Mouse (Mus musculus) forebrain, embryonic 14.5 days (tissue): ENCODE measurements at regions not wholly inside any gene's neighbourhood (a gene's known extent, or its start where the extent isn't known, plus 50 kb on each side); places are given as distances from the start of the nearest gene placed in this dataset.

Source experiments
- ATAC-seq: fragments of 200-750 bp; cut with Nextera tagmentation; 2 replicates; pipeline ENCODE4 v1.8.0; 2017; ENCODE audit warnings: mild to moderate bottlenecking, moderate library complexity
- DNase-seq: peaks from one replicate; pipeline ENCODE4 v3.0.0-alpha.2; 2015; ENCODE audit warnings: low spot score
- H3K27ac ChIP-seq: fragments of 300-500 bp; sonication (generic); 2 replicates; pipeline ENCODE4 v1.5.1; 2014; ENCODE audit warnings: low read depth, mild to moderate bottlenecking, control low read depth, low read length, moderate library complexity
- H3K27me3 ChIP-seq: fragments of 300-500 bp; sonication (generic); replicated peaks from 2 replicates; pipeline ENCODE4 v1.6.1; 2014; ENCODE audit warnings: low read length, control low read depth, mixed read lengths; ENCODE audit not compliant: control insufficient read depth, insufficient read depth
- H3K36me3 ChIP-seq: fragments of 300-500 bp; sonication (generic); 2 replicates; pipeline ENCODE4 v1.6.1; 2014; ENCODE audit warnings: low read length, control low read depth; ENCODE audit not compliant: control insufficient read depth, insufficient read depth
- H3K4me1 ChIP-seq: fragments of 300-500 bp; sonication (generic); 2 replicates; pipeline ENCODE4 v1.6.1; 2014; ENCODE audit warnings: antibody characterized with exemption, low read length, control low read depth; ENCODE audit not compliant: control insufficient read depth, insufficient read depth
- H3K4me2 ChIP-seq: fragments of 300-500 bp; sonication (generic); 2 replicates; pipeline ENCODE4 v1.6.1; 2014; ENCODE audit warnings: mild to moderate bottlenecking, control low read depth, low read length
- H3K4me3 ChIP-seq: fragments of 300-500 bp; sonication (generic); 2 replicates; pipeline ENCODE4 v1.5.1; 2014; ENCODE audit warnings: low read depth, low read length, control low read depth
- H3K9ac ChIP-seq: fragments of 300-500 bp; sonication (generic); 2 replicates; pipeline ENCODE4 v1.6.1; 2014; ENCODE audit warnings: mild to moderate bottlenecking, low read length, control low read depth, moderate library complexity
- H3K9me3 ChIP-seq: fragments of 300-500 bp; sonication (generic); replicated peaks from 2 replicates; pipeline ENCODE4 v1.6.1; 2016; ENCODE audit warnings: low read length, control low read depth, mixed read lengths; ENCODE audit not compliant: control insufficient read depth
- WGBS: fragments of 180-500 bp; shearing (Covaris S2); extraction: QIAGEN DNeasy Blood & Tissue Kit; methylation state at CpG from one replicate; pipeline ENCODE4 v1.1.7; 2014; 5-methylcytosine and 5-hydroxymethylcytosine counted together

DNA sequence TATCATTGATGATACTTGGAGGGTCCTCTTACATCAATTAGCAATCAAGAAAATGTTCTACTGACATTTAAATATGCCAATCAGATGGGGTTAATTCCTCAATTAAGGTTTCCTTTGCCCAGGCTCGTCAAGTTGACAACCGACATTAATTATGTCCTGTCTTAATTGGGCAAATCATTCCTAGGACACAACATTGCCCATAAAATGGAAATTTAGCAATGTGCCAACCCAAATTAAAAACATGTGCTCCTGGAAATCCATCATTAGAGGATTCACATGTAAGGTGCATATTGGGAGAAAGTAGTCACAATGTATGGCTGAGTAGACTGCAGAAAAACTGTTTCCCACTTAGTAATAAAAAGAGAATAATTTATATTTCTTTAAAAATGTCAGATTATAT lies 483.6 kb upstream of the B430305J03Rik start:
- no peaks in the 10 kb centered on the region for H3K36me3 ChIP-seq
- no peak overlapping the region for H3K27ac ChIP-seq
- H3K4me1 ChIP-seq, result peaks cover 4% of the 10 kb centered on the region; the same call in 1 of the 2 replicates
- ATAC-seq (peak; percentile 63), DNase-seq (peak; percentile 83)
- H3K9me3 ChIP-seq, result no peaks in the 10 kb centered on the region
- H3K9ac ChIP-seq, result no peak overlapping the region
- H3K27me3 ChIP-seq, result no peaks in the 10 kb centered on the region
- no peak overlapping the region for H3K4me2 ChIP-seq
- no peak overlapping the region for H3K4me3 ChIP-seq
- WGBS, result 26% methylated on average over 2 of the region's 2 CpGs

DNA sequence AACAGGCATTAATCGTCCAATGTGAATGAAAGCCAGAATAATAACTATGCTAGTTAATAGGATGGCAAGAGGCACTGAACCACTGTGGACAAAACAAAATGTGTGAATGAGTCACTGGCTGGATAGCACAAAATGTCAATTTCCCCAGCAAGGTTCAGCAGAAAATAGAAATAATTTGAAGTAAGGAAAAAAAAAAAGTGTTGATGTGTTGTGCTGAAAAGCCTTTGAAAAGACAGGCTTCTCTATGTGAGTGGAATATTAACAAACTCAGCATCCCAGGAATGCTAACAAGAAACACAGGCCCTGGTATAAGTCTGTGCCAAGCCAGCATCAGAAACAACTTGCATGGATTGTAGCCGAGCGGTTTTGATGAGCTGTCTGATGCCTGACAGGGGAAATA lies 481.0 kb upstream of the B430305J03Rik start:
- Histone ChIP-seq H3K27me3 (no peaks in the 10 kb centered on the region), H3K9ac (no peak overlapping the region)
- 11% methylated on average over 3 of the region's 3 CpGs for WGBS

DNA sequence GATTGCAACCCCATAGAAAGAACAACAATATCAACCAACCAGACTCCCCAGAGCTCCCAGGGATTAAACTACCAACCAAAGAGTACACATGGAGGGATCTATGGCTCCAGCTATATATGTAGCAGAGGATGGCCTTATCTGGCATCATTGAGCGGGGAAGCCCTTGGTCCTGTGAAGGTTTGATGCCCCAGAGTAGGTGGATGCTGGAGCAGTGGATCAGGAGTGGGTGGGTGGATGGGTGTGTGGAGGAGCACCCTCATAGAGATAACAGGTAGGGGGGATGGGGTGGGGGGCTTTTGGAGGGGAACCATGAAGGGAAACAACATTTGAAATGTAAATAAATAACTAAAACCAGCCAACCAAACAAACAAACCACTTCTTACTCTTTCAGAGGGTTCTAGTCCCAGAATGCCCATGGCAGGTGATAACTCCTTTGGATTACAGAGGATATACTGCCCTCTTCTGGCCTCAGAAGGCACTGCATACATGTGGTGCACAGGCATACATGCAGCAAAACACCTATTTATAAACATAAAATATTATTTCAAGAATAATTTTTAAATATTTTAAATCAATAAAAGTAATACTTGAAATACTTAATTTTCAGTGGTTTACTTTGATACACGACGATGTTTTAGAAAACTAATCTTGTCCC lies 473.7 kb upstream of the B430305J03Rik start:
- WGBS, result 53% methylated on average over 3 of the region's 3 CpGs
- no peaks in the 10 kb centered on the region for H3K27me3 ChIP-seq
- H3K9ac ChIP-seq, result no peak overlapping the region
- H3K4me3 ChIP-seq, result no peak overlapping the region
- ATAC-seq, result peak; percentile 58; the same call in 1 of the 2 replicates
- no peaks in the 10 kb centered on the region for H3K9me3 ChIP-seq
- peak; percentile 55 for DNase-seq
- no peaks in the 10 kb centered on the region for H3K36me3 ChIP-seq
- no peaks in the 10 kb centered on the region for H3K4me1 ChIP-seq
- H3K4me2 ChIP-seq, result no peak overlapping the region
- H3K27ac ChIP-seq, result no peak overlapping the region

More for the DNA sequence above, 481.0 kb upstream of the B430305J03Rik start:
- Histone ChIP-seq H3K36me3 (no peaks in the 10 kb centered on the region), H3K4me3 (no peak overlapping the region), H3K4me2 (no peak overlapping the region), H3K9me3 (no peaks in the 10 kb centered on the region), H3K4me1 (peaks cover 4% of the 10 kb centered on the region; the same call in 1 of the 2 replicates), H3K27ac (no peak overlapping the region; the same call in 1 of the 2 replicates)
- ATAC-seq (peak; percentile 94), DNase-seq (peak; percentile 94)

DNA sequence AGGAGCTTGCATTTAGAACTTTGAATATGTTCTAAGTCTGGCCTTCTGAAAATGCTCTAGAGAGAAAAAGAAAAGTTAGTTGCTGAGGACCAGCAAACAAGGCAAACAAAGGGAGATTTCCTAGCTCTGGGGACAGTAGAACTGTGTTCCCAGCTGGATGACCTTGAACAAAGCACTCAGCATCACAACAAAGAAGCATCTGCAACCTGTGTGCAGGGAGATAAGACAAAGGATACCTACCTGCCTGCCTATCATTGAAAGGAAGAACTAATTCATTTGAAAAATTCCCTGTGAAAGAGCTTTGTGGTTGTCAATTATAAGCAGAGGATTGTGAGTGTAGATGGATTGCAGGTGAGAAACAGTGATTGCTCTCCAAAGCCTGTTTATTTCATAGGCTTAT lies 451.1 kb upstream of the B430305J03Rik start:
- no peak overlapping the region for H3K9ac ChIP-seq
- H3K4me1 ChIP-seq, result no peaks in the 10 kb centered on the region
- H3K27ac ChIP-seq, result no peak overlapping the region
- no peak overlapping the region for H3K4me2 ChIP-seq
- no peaks in the 10 kb centered on the region for H3K27me3 ChIP-seq
- no peak overlapping the region for H3K4me3 ChIP-seq
- DNase-seq, result no peak
- no peaks in the 10 kb centered on the region for H3K9me3 ChIP-seq
- no peak for ATAC-seq
- H3K36me3 ChIP-seq, result no peaks in the 10 kb centered on the region

DNA sequence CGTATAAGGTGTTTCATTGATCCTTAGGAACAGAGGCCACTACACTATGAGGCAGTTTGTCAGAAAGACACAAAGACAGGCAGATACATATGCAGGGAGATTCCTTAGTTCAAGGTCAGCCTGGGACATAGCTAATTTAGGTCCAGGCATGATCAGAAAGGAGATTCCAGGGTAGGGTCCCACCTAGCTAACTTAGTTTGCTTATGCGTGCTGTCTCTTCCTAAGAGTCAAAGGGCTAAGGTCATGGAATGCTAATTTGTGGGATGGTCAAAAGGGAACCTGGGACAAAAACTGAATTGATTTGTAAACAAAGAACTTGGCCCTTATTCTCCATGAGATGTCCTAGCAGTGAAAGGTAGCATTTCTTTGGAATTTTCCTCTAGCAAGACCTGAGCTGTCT lies 430.3 kb upstream of the B430305J03Rik start:
- H3K4me2 ChIP-seq, result no peak overlapping the region
- H3K4me1 ChIP-seq, result no peaks in the 10 kb centered on the region
- no peaks in the 10 kb centered on the region for H3K9me3 ChIP-seq
- no peak overlapping the region for H3K9ac ChIP-seq
- DNase-seq (no peak), ATAC-seq (no peak)
- H3K4me3 ChIP-seq, result no peak overlapping the region
- H3K27me3 ChIP-seq, result no peaks in the 10 kb centered on the region
- WGBS, result 81% methylated on average over 2 of the region's 2 CpGs
- H3K36me3 ChIP-seq, result no peaks in the 10 kb centered on the region
- H3K27ac ChIP-seq, result no peak overlapping the region

DNA sequence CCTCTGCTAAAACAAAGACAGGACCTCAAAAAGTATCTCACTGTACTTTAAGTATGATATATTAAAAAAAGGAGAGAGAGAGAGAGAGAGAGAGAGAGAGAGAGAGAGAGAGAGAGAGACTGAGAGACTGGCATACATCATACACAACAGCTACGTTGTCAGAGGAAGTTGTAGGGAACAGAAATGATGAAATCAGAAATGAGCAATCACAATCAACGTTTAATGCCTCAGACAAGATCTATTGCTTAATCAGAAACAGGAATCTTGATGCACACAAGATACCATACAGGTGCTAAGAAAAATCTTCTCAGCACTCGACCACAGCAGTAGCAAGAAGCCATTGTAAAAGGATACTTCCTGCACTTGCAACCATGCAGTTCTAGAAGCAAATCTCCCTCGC lies 424.9 kb upstream of the B430305J03Rik start:
- DNase-seq (no peak), ATAC-seq (no peak)
- H3K9me3 ChIP-seq, result no peaks in the 10 kb centered on the region
- no peaks in the 10 kb centered on the region for H3K36me3 ChIP-seq
- no peak overlapping the region for H3K4me3 ChIP-seq
- WGBS, result 85% methylated on average over 4 of the region's 4 CpGs
- H3K4me2 ChIP-seq, result no peak overlapping the region
- H3K27ac ChIP-seq, result no peak overlapping the region
- no peaks in the 10 kb centered on the region for H3K27me3 ChIP-seq
- no peaks in the 10 kb centered on the region for H3K4me1 ChIP-seq
- H3K9ac ChIP-seq, result no peak overlapping the region
